Mouse (Mus musculus) MEL (cell line): Measurements from ENCODE around the gene Csf2rb2. TPM values are rescaled to one million over a fixed set of nuclear protein-coding genes. Genes with fewer than 3 reads are reported as not detected.
"Not testable (repeated sequence)": the region's sequence is repeated elsewhere in the genome, so short reads cannot be mapped to it uniquely, and the experiment has no call there.

Experiments
- DNase-seq: peaks from one replicate; pipeline ENCODE4 v3.0.0; 2011; ENCODE audit warnings: low read depth, low spot score
- H3K27ac ChIP-seq: 2 replicates; pipeline ENCODE4 v1.5.1; 2012; ENCODE audit warnings: low read depth, mild to moderate bottlenecking, control low read depth, low read length, moderate library complexity; ENCODE audit not compliant: control insufficient read depth
- H3K27me3 ChIP-seq, 2 experiments: fragments of 150-350 bp in 1 of 2; sonication (generic) in 1 of 2; 2 replicates each; pipeline ENCODE4 v1.6.1; 2012; ENCODE audit warnings: low read length in 2 of 2, mild to moderate bottlenecking in 2 of 2, improper control_type of control experiment in 1 of 2, moderate library complexity in 1 of 2; ENCODE audit not compliant: insufficient read depth in 2 of 2, control insufficient read depth in 1 of 2
- H3K36me3 ChIP-seq, 2 experiments: 2 replicates each; pipeline ENCODE4 v1.6.1; 2012 to 2014; ENCODE audit warnings: low read length in 2 of 2, improper control_type of control experiment in 1 of 2, inconsistent platforms in 1 of 2, mild to moderate bottlenecking in 1 of 2; ENCODE audit not compliant: insufficient read depth in 2 of 2, control insufficient read depth in 1 of 2
- H3K4me1 ChIP-seq, 2 experiments: fragments of 150-350 bp in 1 of 2; sonication (generic) in 1 of 2; 2 replicates each; pipeline ENCODE4 v1.6.1; 2012; ENCODE audit warnings: low read length in 2 of 2, improper control_type of control experiment in 1 of 2, mild to moderate bottlenecking in 1 of 2; ENCODE audit not compliant: insufficient read depth in 2 of 2, control insufficient read depth in 1 of 2
- H3K4me3 ChIP-seq, 2 experiments: fragments of 150-350 bp in 1 of 2; sonication (generic) in 1 of 2; 2 replicates each; pipeline ENCODE4 v1.5.1; 2012; ENCODE audit warnings: low read depth in 2 of 2, low read length in 2 of 2, mild to moderate bottlenecking in 2 of 2, moderate library complexity in 2 of 2, control low read depth in 1 of 2, improper control_type of control experiment in 1 of 2; ENCODE audit not compliant: control insufficient read depth in 1 of 2, insufficient read depth in 1 of 2
- H3K79me2 ChIP-seq: 2 replicates; pipeline ENCODE4 v1.6.1; 2012; ENCODE audit warnings: mild to moderate bottlenecking, low read length, moderate library complexity; ENCODE audit not compliant: control insufficient read depth, poor library complexity, insufficient read depth
- H3K9ac ChIP-seq: 2 replicates; pipeline ENCODE4 v1.6.1; 2012; ENCODE audit warnings: low read depth, mild to moderate bottlenecking, control low read depth, low read length, moderate library complexity; ENCODE audit not compliant: control insufficient read depth, poor library complexity, severe bottlenecking
- H3K9me3 ChIP-seq: fragments of 150-350 bp; sonication (generic); replicated peaks from 2 replicates; pipeline ENCODE4 v1.6.1; 2012; ENCODE audit warnings: mild to moderate bottlenecking, low read length, improper control_type of control experiment, moderate library complexity; ENCODE audit not compliant: insufficient read depth
- BHLHE40 ChIP-seq: IDR thresholded peaks from 2 replicates; pipeline ENCODE4 v1.6.1; 2012; ENCODE audit warnings: low read depth, mild to moderate bottlenecking, inconsistent platforms, low read length, improper control_type of control experiment, borderline replicate concordance
- CTCF ChIP-seq, 3 experiments: IDR thresholded peaks in 2 of 3; conservative IDR thresholded peaks in 1 of 3; 2 replicates each; pipeline ENCODE4 v1.5.1; 2011 to 2012; ENCODE audit warnings: low read length in 3 of 3, low read depth in 2 of 3, mild to moderate bottlenecking in 2 of 3, improper control_type of control experiment in 1 of 3, inconsistent platforms in 1 of 3, mixed read lengths in 1 of 3, moderate library complexity in 1 of 3; ENCODE audit not compliant: control insufficient read depth in 1 of 3, insufficient read depth in 1 of 3, poor library complexity in 1 of 3, severe bottlenecking in 1 of 3
- E2F4 ChIP-seq: IDR thresholded peaks from 2 replicates; pipeline ENCODE4 v1.6.1; 2011; ENCODE audit warnings: low read depth, low read length, improper control_type of control experiment, borderline replicate concordance
- ELF1 ChIP-seq: IDR thresholded peaks from 2 replicates; pipeline ENCODE4 v1.6.1; 2014; ENCODE audit warnings: low read depth, mild to moderate bottlenecking, inconsistent platforms, low read length, improper control_type of control experiment, moderate library complexity
- ETS1 ChIP-seq: IDR thresholded peaks from 2 replicates; pipeline ENCODE4 v1.6.1; 2012; ENCODE audit warnings: low read depth, mild to moderate bottlenecking, inconsistent platforms, low read length, improper control_type of control experiment, moderate library complexity
- KAT2A ChIP-seq: conservative IDR thresholded peaks from 2 replicates; pipeline ENCODE4 v1.6.1; 2012; ENCODE audit warnings: low read depth, low read length, improper control_type of control experiment, inconsistent platforms
- MXI1 ChIP-seq: IDR thresholded peaks from 2 replicates; pipeline ENCODE4 v1.6.1; 2011; ENCODE audit warnings: mild to moderate bottlenecking, low read depth, low read length, improper control_type of control experiment
- RAD21 ChIP-seq: IDR thresholded peaks from 2 replicates; pipeline ENCODE4 v1.6.1; 2011; ENCODE audit warnings: mild to moderate bottlenecking, low read depth, low read length, improper control_type of control experiment
- SMC3 ChIP-seq: IDR thresholded peaks from 2 replicates; pipeline ENCODE4 v1.6.1; 2011; ENCODE audit warnings: low read depth, low read length, improper control_type of control experiment
- ZC3H11A ChIP-seq: IDR thresholded peaks from 2 replicates; pipeline ENCODE4 v1.6.1; 2012; ENCODE audit warnings: low read depth, mild to moderate bottlenecking, inconsistent platforms, low read length, improper control_type of control experiment
- ZNF384 ChIP-seq: IDR thresholded peaks from 2 replicates; pipeline ENCODE4 v1.6.1; 2012; ENCODE audit warnings: low read depth, mild to moderate bottlenecking, inconsistent platforms, low read length, improper control_type of control experiment
- polyA plus RNA-seq, 2 experiments: library from polyadenylated mRNA; stranded (reverse) in 1 of 2; unstranded in 1 of 2; fragments of >175 nt in 1 of 2; fragments of >200 nt in 1 of 2; gene quantifications; 2 replicates each; pipeline versions ENCODE4 v1.2.1 to v1.2.4; 2012; ENCODE audit warnings: low replicate concordance in 2 of 2, low read depth in 1 of 2; ENCODE audit not compliant: insufficient read length in 2 of 2, insufficient read depth in 1 of 2, missing spikeins in 1 of 2
- total RNA-seq: library from RNA; depleted of rRNA; stranded (reverse); fragments of 300-350 nt; gene quantifications from 2 replicates; pipeline ENCODE4 v1.2.3, GENCODE M21; 2012

Csf2rb2 gene
- total and polyA plus RNA-seq, 3 experiments = 0.54 to 1.8 TPM; not detected in 1

DNA sequence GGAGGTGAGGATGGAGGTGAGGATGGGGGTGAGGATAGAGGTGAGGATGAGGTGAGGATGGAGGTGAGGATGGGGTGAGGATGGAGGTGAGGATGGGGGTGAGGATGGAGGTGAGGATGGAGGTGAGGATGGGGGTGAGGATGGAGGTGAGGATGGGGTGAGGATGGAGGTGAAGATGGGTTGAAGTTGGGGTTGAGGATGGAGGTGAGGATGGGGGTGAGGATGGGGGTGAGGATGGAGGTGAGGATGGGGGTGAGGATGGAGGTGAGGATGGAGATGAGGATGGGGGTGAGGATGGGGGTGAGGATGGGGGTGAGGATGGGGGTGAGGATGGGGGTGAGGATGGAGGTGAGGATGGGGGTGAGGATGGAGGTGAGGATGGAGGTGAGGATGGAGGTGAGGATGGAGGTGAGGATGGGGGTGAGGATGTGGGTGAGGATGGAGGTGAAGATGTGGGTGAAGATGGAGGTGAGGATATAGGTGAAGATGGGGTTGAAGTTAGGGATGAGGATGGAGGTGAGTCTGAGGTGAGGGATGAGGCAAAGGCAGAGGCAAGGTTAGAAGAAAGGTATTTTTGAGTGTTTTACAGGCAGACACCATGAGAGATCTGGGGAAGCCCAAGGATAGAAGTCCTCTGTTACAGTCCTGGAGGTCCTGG lies 48.8 kb downstream of the Csf2rb2 start:
- not testable (repeated sequence) for H3K36me3 ChIP-seq, H3K27me3 ChIP-seq, H3K4me3 ChIP-seq, DNase-seq, H3K27ac ChIP-seq, H3K9me3 ChIP-seq, H3K4me1 ChIP-seq, H3K79me2 ChIP-seq, H3K9ac ChIP-seq
- TF ChIP-seq MXI1 = peak; percentile 52; the same call in 1 of the 2 replicates

- DNase-seq = no peak
- TF ChIP-seq RAD21 (peak; percentile 8), ELF1 (no peak), CTCF (IDR thresholded peaks at IDR 0.05 in 2 of 3, conservative IDR thresholded peaks at IDR 0.05 in 1 of 3; ENCODE audit: control insufficient read depth in 1 of 3, insufficient read depth in 1 of 3, low read depth in 2 of 3, low read length in 3 of 3, poor library complexity in 1 of 3, severe bottlenecking in 1 of 3) (peak in 2 of 3 experiments; percentile 6 to 20; a peak in 2 of 6 replicates), ZNF384 (no peak), ZC3H11A (no peak), SMC3 (peak; percentile 16; the same call in 1 of the 2 replicates), BHLHE40 (no peak), KAT2A (no peak)
- Histone ChIP-seq H3K4me3 (no peak overlapping the region), H3K79me2 (no peaks in the 10 kb centered on the region), H3K36me3 (no peaks in the 10 kb centered on the region), H3K27ac (no peak overlapping the region), H3K27me3 (no peaks in the 10 kb centered on the region), H3K4me1 (peaks cover 0 to 6% of the 10 kb centered on the region in 2 experiments; a peak in 2 of 4 replicates), H3K9ac (no peak overlapping the region), H3K9me3 (no peaks in the 10 kb centered on the region)
Observed at GRCm38 (mm10) chr15:78254751-78255150, 50.8 kb downstream of the Csf2rb2 start.

GRCm38 (mm10) chr15:78248410-78248809 lies 57.1 kb downstream of the Csf2rb2 start:
- Histone ChIP-seq H3K36me3 (no peaks in the 10 kb centered on the region), H3K9ac (no peak overlapping the region), H3K27me3 (no peaks in the 10 kb centered on the region), H3K4me3 (no peak overlapping the region), H3K79me2 (no peaks in the 10 kb centered on the region), H3K4me1 (peaks cover 0 to 7% of the 10 kb centered on the region in 2 experiments; a peak in 2 of 4 replicates), H3K27ac (no peak overlapping the region), H3K9me3 (no peaks in the 10 kb centered on the region)
- no peak for TF ChIP-seq ETS1
- peak; percentile 68 for TF ChIP-seq ELF1
- TF ChIP-seq E2F4 = no peak
- peak; percentile 26; the same call in 1 of the 2 replicates for TF ChIP-seq MXI1
- no peak for DNase-seq
